Mouse (Mus musculus) liver, adult 2 months (tissue): ENCODE data around the gene Csl.

Source experiments
- CTCF ChIP-seq: fragments of 200-500 bp; IDR thresholded peaks from 2 replicates; pipeline ENCODE4 v1.5.1; 2011; ENCODE audit warnings: low read depth, low read length, control low read depth
- POLR2A ChIP-seq: fragments of 200-500 bp; IDR thresholded peaks from 2 replicates; pipeline ENCODE4 v1.6.1; 2011; ENCODE audit warnings: low read length, control low read depth; ENCODE audit not compliant: insufficient read depth; ENCODE audit errors: extremely low read depth

DNA sequence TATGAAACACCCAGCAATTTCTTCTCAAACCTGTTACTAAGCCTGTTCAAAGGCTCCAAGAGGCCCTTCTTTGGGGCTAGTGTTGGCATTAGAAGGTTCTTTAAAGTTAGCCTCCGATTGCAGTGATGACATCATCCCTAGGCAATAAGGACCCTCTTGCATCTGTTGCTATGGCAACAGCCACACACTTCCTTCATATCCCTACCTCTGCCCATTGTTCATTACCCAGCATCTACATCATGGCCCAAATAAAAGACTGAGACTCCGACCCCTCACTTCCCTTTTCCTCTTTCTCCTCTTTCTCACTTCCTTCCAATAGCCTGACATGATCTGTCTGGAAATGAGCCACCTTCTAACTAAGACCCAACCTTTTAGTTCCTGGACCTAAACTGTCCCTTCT is 46.3 kb downstream of the Csl start:
- TF ChIP-seq CTCF (no peak), POLR2A (no peak)
